Mouse (Mus musculus): ENCODE results near the gene Olfr223. TPM values are rescaled to one million over a fixed set of nuclear protein-coding genes. Genes with fewer than 3 reads are reported as not detected.

Gene Olfr223
- polyA plus RNA-seq (2015; fragmentation: Nextera tagmentation; extraction: Ambion mirVana) = not detected in 2 replicates

GRCm38 (mm10) chr11:59593189-59593588 lies at the start of gene Olfr223:
Olfr223 (minus strand) TSS chr11:59593289.
- H3K27me3 ChIP-seq = no peaks in the 10 kb centered on the region
- H3K4me2 ChIP-seq = no peak within 1 kb of the TSS
- no peaks in the 10 kb centered on the region for H3K36me3 ChIP-seq
- 81% methylated on average over 6 of the region's 6 CpGs for WGBS
- no peaks in the 10 kb centered on the region for H3K9me3 ChIP-seq
- ATAC-seq (ENCODE audit: low FRiP score, low read depth) = no peak
- no peak within 1 kb of the TSS for H3K27ac ChIP-seq (replicated peaks)
- H3K4me1 ChIP-seq (replicated peaks) = no peaks in the 10 kb centered on the region
- H3K4me3 ChIP-seq = no peak within 1 kb of the TSS
- H3K9ac ChIP-seq = no peak within 1 kb of the TSS

- Histone ChIP-seq H3K9me3 (no peaks in the 10 kb centered on the region), H3K9ac (no peak overlapping the region), H3K4me1 (replicated peaks) (no peaks in the 10 kb centered on the region), H3K27me3 (no peaks in the 10 kb centered on the region), H3K27ac (replicated peaks) (no peak overlapping the region), H3K4me2 (no peak overlapping the region), H3K36me3 (no peaks in the 10 kb centered on the region), H3K4me3 (no peak overlapping the region)
- WGBS = 92% methylated on average over 8 of the region's 8 CpGs
- no peak for ATAC-seq (ENCODE audit: low FRiP score, low read depth)
Measured at GRCm38 (mm10) chr11:59642420-59642819, 49.3 kb upstream of the Olfr223 start.

DNA sequence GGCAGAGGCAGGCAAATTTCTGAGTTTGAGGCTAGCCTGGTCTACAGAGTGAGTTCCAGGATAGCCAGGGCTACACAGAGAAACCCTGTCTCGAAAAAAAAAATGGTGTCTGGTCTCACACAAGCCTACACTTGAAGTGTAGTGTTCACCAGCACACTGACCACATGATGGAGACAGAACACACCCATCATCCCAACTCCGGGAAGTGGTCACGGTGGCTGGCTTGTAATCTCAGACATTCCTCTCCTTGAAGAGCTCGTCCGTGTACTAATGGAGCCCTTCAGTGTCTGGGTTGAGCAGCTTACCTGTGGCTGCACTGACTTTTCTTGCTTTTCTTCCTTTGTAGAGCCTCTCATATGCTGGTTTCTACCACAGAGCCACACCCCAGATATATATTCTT lies 48.1 kb upstream of the Olfr223 start:
- Histone ChIP-seq H3K4me1 (replicated peaks) (no peaks in the 10 kb centered on the region), H3K9me3 (no peaks in the 10 kb centered on the region), H3K4me3 (no peak overlapping the region), H3K27ac (replicated peaks) (no peak overlapping the region), H3K9ac (no peak overlapping the region), H3K4me2 (no peak overlapping the region), H3K36me3 (no peaks in the 10 kb centered on the region), H3K27me3 (no peaks in the 10 kb centered on the region)
- 81% methylated on average over 5 of the region's 5 CpGs for WGBS
- no peak for ATAC-seq (ENCODE audit: low FRiP score, low read depth)

DNA sequence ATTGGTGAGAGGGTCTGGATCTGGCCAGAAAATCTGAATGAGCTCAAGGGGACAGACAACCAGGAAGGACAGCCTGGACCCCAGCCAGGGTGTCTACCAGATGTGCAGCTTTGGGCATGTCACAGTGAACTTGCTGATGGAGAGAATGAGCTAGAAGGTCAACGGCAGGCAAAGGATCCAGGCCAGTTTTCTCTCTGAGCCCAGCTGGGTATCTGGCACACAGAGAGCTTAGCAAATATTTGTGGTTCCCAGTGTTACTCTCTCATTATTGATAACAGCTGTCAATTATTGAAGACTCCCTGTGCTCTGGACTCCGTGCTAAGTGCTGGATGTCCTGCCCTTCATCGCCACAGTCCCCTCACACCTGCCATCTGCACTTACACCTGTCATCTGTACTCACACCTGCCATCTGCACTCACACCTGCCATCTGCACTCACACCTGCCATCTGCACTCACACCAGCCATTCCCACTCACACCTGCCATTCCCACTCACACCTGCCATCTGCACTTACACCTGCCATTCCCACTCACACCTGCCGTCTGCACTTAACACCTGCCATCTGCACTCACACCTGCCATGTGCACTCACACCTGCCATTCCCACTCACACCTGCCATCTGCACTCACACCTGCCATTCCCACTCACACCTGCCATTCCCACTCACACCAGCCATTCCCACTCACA lies 47.0 kb upstream of the Olfr223 start:
- H3K4me3 ChIP-seq = no peak overlapping the region
- no peak for ATAC-seq (ENCODE audit: low FRiP score, low read depth)

GRCm38 (mm10) chr11:59636695-59637414 lies 43.8 kb upstream of the Olfr223 start:
- Histone ChIP-seq H3K27me3 (no peaks in the 10 kb centered on the region), H3K36me3 (no peaks in the 10 kb centered on the region), H3K4me3 (no peak overlapping the region), H3K4me2 (no peak overlapping the region), H3K9ac (no peak overlapping the region), H3K4me1 (replicated peaks) (no peaks in the 10 kb centered on the region), H3K27ac (replicated peaks) (no peak overlapping the region), H3K9me3 (no peaks in the 10 kb centered on the region)
- WGBS = 78% methylated on average over 7 of the region's 7 CpGs
- no peak for ATAC-seq (ENCODE audit: low FRiP score, low read depth)

More for the DNA sequence above, 47.0 kb upstream of the Olfr223 start:
- H3K27me3 ChIP-seq = no peaks in the 10 kb centered on the region
- H3K4me2 ChIP-seq = no peak overlapping the region
- no peaks in the 10 kb centered on the region for H3K36me3 ChIP-seq
- no peaks in the 10 kb centered on the region for H3K9me3 ChIP-seq
- WGBS = 85% methylated on average over 4 of the region's 4 CpGs
- H3K9ac ChIP-seq = no peak overlapping the region
- H3K27ac ChIP-seq (replicated peaks) = no peak overlapping the region
- no peaks in the 10 kb centered on the region for H3K4me1 ChIP-seq (replicated peaks)

- no peak for ATAC-seq (ENCODE audit: low FRiP score, low read depth)
- H3K36me3 ChIP-seq = no peaks in the 10 kb centered on the region
- H3K9me3 ChIP-seq = no peaks in the 10 kb centered on the region
- no peak overlapping the region for H3K4me3 ChIP-seq
- H3K27ac ChIP-seq (replicated peaks) = no peak overlapping the region
- H3K4me1 ChIP-seq (replicated peaks) = no peaks in the 10 kb centered on the region
- H3K27me3 ChIP-seq = no peaks in the 10 kb centered on the region
- no peak overlapping the region for H3K9ac ChIP-seq
- no peak overlapping the region for H3K4me2 ChIP-seq
- 77% methylated on average over 12 of the region's 12 CpGs for WGBS
Measured at GRCm38 (mm10) chr11:59635821-59636694, 43.0 kb upstream of the Olfr223 start.

- Histone ChIP-seq H3K4me2 (no peak overlapping the region), H3K4me3 (no peak overlapping the region), H3K9me3 (no peaks in the 10 kb centered on the region), H3K27ac (replicated peaks) (no peak overlapping the region), H3K4me1 (replicated peaks) (no peaks in the 10 kb centered on the region), H3K27me3 (no peaks in the 10 kb centered on the region), H3K9ac (no peak overlapping the region), H3K36me3 (no peaks in the 10 kb centered on the region)
- ATAC-seq (ENCODE audit: low FRiP score, low read depth) = no peak
- 87% methylated on average over 9 of the region's 9 CpGs for WGBS
Measured at GRCm38 (mm10) chr11:59635251-59635795, 42.2 kb upstream of the Olfr223 start.

DNA sequence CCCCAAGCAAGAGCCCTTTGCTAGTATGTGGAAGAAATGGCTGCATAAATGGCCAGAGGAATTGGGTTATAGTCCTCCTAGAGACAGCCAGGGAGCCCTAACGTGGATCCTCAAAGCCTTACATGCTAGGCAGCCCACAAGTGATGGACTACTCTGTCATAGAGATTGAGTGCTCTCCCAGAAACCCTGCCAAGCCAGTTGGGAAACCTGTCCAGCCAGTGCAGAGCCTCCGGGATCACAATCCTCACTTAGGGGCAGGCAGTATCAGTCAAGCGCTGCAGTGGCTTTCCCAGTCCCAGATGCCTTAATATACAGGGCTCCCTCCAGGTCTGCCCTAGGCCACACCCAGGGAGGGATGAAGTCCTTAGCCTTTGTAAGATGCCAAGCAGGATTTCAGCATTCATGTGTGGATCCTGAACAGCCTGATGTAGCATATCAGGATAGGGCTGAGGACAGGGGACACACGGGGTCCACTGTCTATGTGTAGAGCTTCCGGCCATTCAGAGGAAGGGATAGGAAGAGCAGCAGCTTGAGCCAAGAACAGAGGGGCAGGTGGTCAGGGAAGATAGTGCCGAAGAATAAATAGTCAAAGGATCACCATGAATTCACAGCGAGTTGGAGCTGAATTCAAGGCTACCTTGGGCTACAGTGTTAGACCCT lies 41.0 kb upstream of the Olfr223 start:
- H3K27ac ChIP-seq (replicated peaks) = no peak overlapping the region
- no peak overlapping the region for H3K9ac ChIP-seq
- no peaks in the 10 kb centered on the region for H3K9me3 ChIP-seq
- no peak overlapping the region for H3K4me3 ChIP-seq
- H3K36me3 ChIP-seq = no peaks in the 10 kb centered on the region
- no peak overlapping the region for H3K4me2 ChIP-seq
- no peak for ATAC-seq (ENCODE audit: low FRiP score, low read depth)
- H3K4me1 ChIP-seq (replicated peaks) = no peaks in the 10 kb centered on the region
- no peaks in the 10 kb centered on the region for H3K27me3 ChIP-seq
- 82% methylated on average over 7 of the region's 7 CpGs for WGBS

GRCm38 (mm10) chr11:59633037-59633436 lies 39.9 kb upstream of the Olfr223 start:
- Histone ChIP-seq H3K4me1 (replicated peaks) (no peaks in the 10 kb centered on the region), H3K9me3 (no peaks in the 10 kb centered on the region), H3K27me3 (no peaks in the 10 kb centered on the region), H3K27ac (replicated peaks) (no peak overlapping the region), H3K36me3 (no peaks in the 10 kb centered on the region), H3K4me3 (no peak overlapping the region), H3K9ac (no peak overlapping the region), H3K4me2 (no peak overlapping the region)
- 29% methylated on average over 5 of the region's 5 CpGs for WGBS
- no peak for ATAC-seq (ENCODE audit: low FRiP score, low read depth)

GRCm38 (mm10) chr11:59631980-59632379 lies 38.9 kb upstream of the Olfr223 start:
- H3K36me3 ChIP-seq = no peaks in the 10 kb centered on the region
- WGBS = 81% methylated on average over 4 of the region's 4 CpGs
- no peak overlapping the region for H3K9ac ChIP-seq
- ATAC-seq (ENCODE audit: low FRiP score, low read depth) = no peak
- no peaks in the 10 kb centered on the region for H3K27me3 ChIP-seq
- no peak overlapping the region for H3K27ac ChIP-seq (replicated peaks)
- no peak overlapping the region for H3K4me3 ChIP-seq
- H3K4me1 ChIP-seq (replicated peaks) = no peaks in the 10 kb centered on the region
- no peaks in the 10 kb centered on the region for H3K9me3 ChIP-seq
- H3K4me2 ChIP-seq = no peak overlapping the region

DNA sequence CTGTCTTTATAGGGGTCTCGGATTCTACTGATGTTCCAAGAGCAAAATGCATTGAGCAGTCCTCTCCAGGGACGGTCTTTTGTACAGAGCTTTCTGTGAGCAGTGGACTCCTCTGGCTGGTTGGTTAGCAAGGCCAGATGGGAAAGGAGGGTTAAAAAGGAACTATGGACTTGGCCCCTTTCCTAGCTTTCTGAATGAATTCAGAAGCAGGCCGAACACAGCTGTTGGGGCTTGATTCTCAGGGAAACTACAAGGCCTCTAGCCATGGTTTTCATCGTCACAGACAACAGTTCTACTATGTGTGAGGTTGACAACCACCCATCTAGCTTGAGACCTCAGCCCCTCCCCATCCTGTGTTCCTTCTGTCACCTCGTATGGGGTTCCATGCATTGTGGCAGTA lies 36.8 kb upstream of the Olfr223 start:
- Histone ChIP-seq H3K4me1 (replicated peaks) (no peaks in the 10 kb centered on the region), H3K9ac (no peak overlapping the region), H3K4me2 (no peak overlapping the region), H3K27me3 (no peaks in the 10 kb centered on the region), H3K9me3 (no peaks in the 10 kb centered on the region), H3K36me3 (no peaks in the 10 kb centered on the region), H3K27ac (replicated peaks) (no peak overlapping the region), H3K4me3 (no peak overlapping the region)
- 56% methylated on average over 5 of the region's 5 CpGs for WGBS
- no peak for ATAC-seq (ENCODE audit: low FRiP score, low read depth)
